Mouse (Mus musculus): ENCODE data around the gene Clspn.

- TF ChIP-seq CTCF (IDR thresholded peaks at IDR 0.05; ENCODE audit: low read depth, low read length) (no peak), POLR2A (IDR thresholded peaks at IDR 0.05; ENCODE audit: insufficient read depth, low read length) (no peak)
Measured at GRCm38 (mm10) chr4:126619691-126620330, 63.1 kb downstream of the Clspn start.
